Mouse (Mus musculus) forebrain, embryonic 15.5 days (tissue): Measurements from ENCODE around the gene Mrpl47. TPM values are rescaled to one million over a fixed set of nuclear protein-coding genes. Genes with fewer than 3 reads are reported as not detected.
"Not testable (repeated sequence)": the region's sequence is repeated elsewhere in the genome, so short reads cannot be mapped to it uniquely, and the experiment has no call there.

Experiments used
- ATAC-seq: fragments of 200-750 bp; cut with Nextera tagmentation; replicated peaks from 2 replicates; pipeline ENCODE4 v1.8.0; 2017; ENCODE audit warnings: mild to moderate bottlenecking, moderate TSS enrichment, moderate library complexity
- H3K27ac ChIP-seq: fragments of 300-500 bp; sonication (generic); replicated peaks from 2 replicates; pipeline ENCODE4 v1.5.1; 2015; ENCODE audit warnings: mild to moderate bottlenecking, inconsistent platforms
- H3K27me3 ChIP-seq: fragments of 300-500 bp; sonication (generic); 2 replicates; pipeline ENCODE4 v1.6.1; 2015; ENCODE audit warnings: inconsistent platforms
- H3K36me3 ChIP-seq: fragments of 300-500 bp; sonication (generic); 2 replicates; pipeline ENCODE4 v1.6.1; 2015; ENCODE audit warnings: mild to moderate bottlenecking, inconsistent platforms
- H3K4me1 ChIP-seq: fragments of 300-500 bp; sonication (generic); 2 replicates; pipeline ENCODE4 v1.6.1; 2015; ENCODE audit warnings: inconsistent platforms
- H3K4me2 ChIP-seq: fragments of 300-500 bp; sonication (generic); replicated peaks from 2 replicates; pipeline ENCODE4 v1.6.1; 2015; ENCODE audit warnings: mild to moderate bottlenecking, inconsistent platforms
- H3K4me3 ChIP-seq: fragments of 300-500 bp; sonication (generic); 2 replicates; pipeline ENCODE4 v1.5.1; 2015; ENCODE audit warnings: mild to moderate bottlenecking, inconsistent platforms
- H3K9ac ChIP-seq: fragments of 300-500 bp; sonication (generic); replicated peaks from 2 replicates; pipeline ENCODE4 v1.6.1; 2015; ENCODE audit warnings: mild to moderate bottlenecking, inconsistent platforms
- H3K9me3 ChIP-seq: fragments of 300-500 bp; sonication (generic); 2 replicates; pipeline ENCODE4 v1.6.1; 2016; ENCODE audit warnings: inconsistent platforms
- WGBS: fragments of 180-500 bp; shearing (Covaris S2); methylation state at CpG from one replicate; pipeline ENCODE4 v1.1.7; 2015; ENCODE audit warnings: mixed read lengths; 5-methylcytosine and 5-hydroxymethylcytosine counted together
- polyA plus RNA-seq: library from polyadenylated mRNA; unstranded; fragments of >200 nt; fragmentation: Nextera tagmentation; extraction: Ambion mirVana; gene quantifications from 2 replicates; pipeline ENCODE4 v1.2.1, GENCODE M21; 2015

Mrpl47 gene
- 36.6 and 38.1 TPM in 2 replicates for polyA plus RNA-seq

- Histone ChIP-seq H3K36me3 (peaks cover 9% of the 10 kb centered on the region), H3K4me1 (peaks cover 23% of the 10 kb centered on the region), H3K9me3 (no peaks in the 10 kb centered on the region), H3K9ac (peak within 1 kb of the TSS; percentile 72), H3K4me3 (peak within 1 kb of the TSS; percentile 68), H3K27me3 (no peaks in the 10 kb centered on the region), H3K27ac (peak within 1 kb of the TSS; percentile 89), H3K4me2 (peak within 1 kb of the TSS; percentile 68)
- under 1% methylated on average over 31 of the region's 31 CpGs for WGBS
- ATAC-seq = no peak; the same call in 1 of the 2 replicates
These were observed at the start of gene Mrpl47 for GRCm38 (mm10) chr3:32737172-32737655. Gene Mrpl47, minus strand, starts transcription at chr3:32737605.

- no peak for ATAC-seq
- 76% methylated on average over 2 of the region's 2 CpGs for WGBS
These were observed 33.4 kb upstream of the Mrpl47 start for GRCm38 (mm10) chr3:32770781-32771180.

GRCm38 (mm10) chr3:32763902-32764301 lies 26.5 kb upstream of the Mrpl47 start:
- Histone ChIP-seq H3K9ac (no peak overlapping the region), H3K4me3 (no peak overlapping the region), H3K27ac (no peak overlapping the region), H3K4me1 (no peaks in the 10 kb centered on the region), H3K36me3 (no peaks in the 10 kb centered on the region), H3K27me3 (no peaks in the 10 kb centered on the region), H3K4me2 (no peak overlapping the region), H3K9me3 (no peaks in the 10 kb centered on the region)
- no peak for ATAC-seq
- WGBS = 55% methylated on average over 7 of the region's 7 CpGs

More at GRCm38 (mm10) chr3:32770781-32771180, 33.4 kb upstream of the Mrpl47 start:
- H3K4me1 ChIP-seq = no peaks in the 10 kb centered on the region
- no peak overlapping the region for H3K4me3 ChIP-seq
- H3K36me3 ChIP-seq = no peaks in the 10 kb centered on the region
- no peaks in the 10 kb centered on the region for H3K9me3 ChIP-seq
- no peak overlapping the region for H3K4me2 ChIP-seq
- H3K27me3 ChIP-seq = no peaks in the 10 kb centered on the region
- no peak overlapping the region for H3K9ac ChIP-seq
- no peak overlapping the region for H3K27ac ChIP-seq

- H3K4me3 ChIP-seq = no peak overlapping the region
- no peak overlapping the region for H3K4me2 ChIP-seq
- no peak overlapping the region for H3K9ac ChIP-seq
- no peak overlapping the region for H3K27ac ChIP-seq
- no peaks in the 10 kb centered on the region for H3K27me3 ChIP-seq
- ATAC-seq = no peak
- no peaks in the 10 kb centered on the region for H3K36me3 ChIP-seq
- no peaks in the 10 kb centered on the region for H3K4me1 ChIP-seq
- WGBS = 62% methylated on average over 8 of the region's 8 CpGs
- H3K9me3 ChIP-seq = no peaks in the 10 kb centered on the region
These were observed 25.6 kb upstream of the Mrpl47 start for GRCm38 (mm10) chr3:32762962-32763361.

- Histone ChIP-seq H3K4me1 (no peaks in the 10 kb centered on the region), H3K9ac (no peak overlapping the region), H3K36me3 (no peaks in the 10 kb centered on the region), H3K27ac (no peak overlapping the region), H3K9me3 (no peaks in the 10 kb centered on the region), H3K4me3 (no peak overlapping the region), H3K4me2 (no peak overlapping the region), H3K27me3 (no peaks in the 10 kb centered on the region)
- 60% methylated on average over 5 of the region's 5 CpGs for WGBS
- no peak for ATAC-seq
These were observed 21.8 kb upstream of the Mrpl47 start for GRCm38 (mm10) chr3:32759212-32759611.

GRCm38 (mm10) chr3:32754384-32754915 lies 17.0 kb upstream of the Mrpl47 start:
- ATAC-seq = no peak
- Histone ChIP-seq H3K27ac (no peak overlapping the region), H3K4me1 (0 out of 2 replicates have a peak, but pooled peaks cover 4% of the 10 kb centered on the region), H3K27me3 (no peaks in the 10 kb centered on the region), H3K4me3 (no peak overlapping the region), H3K4me2 (no peak overlapping the region), H3K36me3 (peaks cover 34% of the 10 kb centered on the region), H3K9ac (no peak overlapping the region), H3K9me3 (no peaks in the 10 kb centered on the region)
- WGBS = 93% methylated on average over 3 of the region's 3 CpGs

GRCm38 (mm10) chr3:32749820-32750579 lies 12.6 kb upstream of the Mrpl47 start:
- Histone ChIP-seq H3K4me3 (no peak overlapping the region), H3K4me2 (no peak overlapping the region), H3K27me3 (no peaks in the 10 kb centered on the region), H3K9ac (no peak overlapping the region), H3K36me3 (peaks cover 59% of the 10 kb centered on the region), H3K27ac (0 out of 2 replicates have a peak overlapping the region, but pooled peaks have one; percentile 11), H3K4me1 (0 out of 2 replicates have a peak, but pooled peaks cover 4% of the 10 kb centered on the region), H3K9me3 (no peaks in the 10 kb centered on the region)
- peak; percentile 79 for ATAC-seq
- 57% methylated on average over 4 of the region's 4 CpGs for WGBS

- 85% methylated on average over 9 of the region's 9 CpGs for WGBS
- H3K36me3 ChIP-seq = peaks cover 53% of the 10 kb centered on the region
- no peak overlapping the region for H3K9ac ChIP-seq
- 0 out of 2 replicates have a peak, but pooled peaks cover 4% of the 10 kb centered on the region for H3K4me1 ChIP-seq
- no peaks in the 10 kb centered on the region for H3K27me3 ChIP-seq
- H3K4me2 ChIP-seq = no peak overlapping the region
- no peaks in the 10 kb centered on the region for H3K9me3 ChIP-seq
- H3K27ac ChIP-seq = no peak overlapping the region
- no peak overlapping the region for H3K4me3 ChIP-seq
- no peak for ATAC-seq
These were observed 11.0 kb upstream of the Mrpl47 start for GRCm38 (mm10) chr3:32748384-32748783.

- ATAC-seq, H3K9me3 ChIP-seq, H3K9ac ChIP-seq, H3K27me3 ChIP-seq, H3K4me2 ChIP-seq, H3K27ac ChIP-seq, H3K4me3 ChIP-seq, H3K4me1 ChIP-seq: not testable (repeated sequence)
- H3K36me3 ChIP-seq = peaks cover 26% of the 10 kb centered on the region
These were observed 8.0 kb upstream of the Mrpl47 start for GRCm38 (mm10) chr3:32745426-32745825.

GRCm38 (mm10) chr3:32745001-32745400 lies 7.6 kb upstream of the Mrpl47 start:
- no peak for ATAC-seq
- H3K9ac ChIP-seq = no peak overlapping the region
- 98% methylated on average over 6 of the region's 6 CpGs for WGBS

GRCm38 (mm10) chr3:32742276-32742780 lies 4.9 kb upstream of the Mrpl47 start:
- ATAC-seq = no peak
- 96% methylated on average over 2 of the region's 2 CpGs for WGBS
- Histone ChIP-seq H3K9me3 (no peaks in the 10 kb centered on the region), H3K27ac (no peak overlapping the region), H3K4me2 (no peak overlapping the region), H3K4me1 (peaks cover 12% of the 10 kb centered on the region), H3K36me3 (peaks cover 9% of the 10 kb centered on the region), H3K9ac (no peak overlapping the region), H3K4me3 (no peak overlapping the region), H3K27me3 (no peaks in the 10 kb centered on the region)

More at GRCm38 (mm10) chr3:32745001-32745400, 7.6 kb upstream of the Mrpl47 start:
- Histone ChIP-seq H3K4me1 (0 out of 2 replicates have a peak, but pooled peaks cover 3% of the 10 kb centered on the region), H3K27me3 (no peaks in the 10 kb centered on the region), H3K27ac (no peak overlapping the region), H3K36me3 (peaks cover 25% of the 10 kb centered on the region), H3K4me3 (no peak overlapping the region), H3K9me3 (no peaks in the 10 kb centered on the region), H3K4me2 (no peak overlapping the region)

- H3K9ac ChIP-seq = no peak overlapping the region
- no peaks in the 10 kb centered on the region for H3K9me3 ChIP-seq
- H3K4me3 ChIP-seq = no peak overlapping the region
- no peak for ATAC-seq
- no peaks in the 10 kb centered on the region for H3K27me3 ChIP-seq
- WGBS = 94% methylated on average over 5 of the region's 5 CpGs
- peaks cover 23% of the 10 kb centered on the region for H3K4me1 ChIP-seq
- H3K4me2 ChIP-seq = no peak overlapping the region
- no peak overlapping the region for H3K27ac ChIP-seq
- no peaks in the 10 kb centered on the region for H3K36me3 ChIP-seq
These were observed 1.1 kb upstream of the Mrpl47 start for GRCm38 (mm10) chr3:32738549-32738948.
